Mouse (Mus musculus) ES-E14 (cell line): Measurements from ENCODE around the gene Dbnl. TPM values are rescaled to one million over a fixed set of nuclear protein-coding genes. Genes with fewer than 3 reads are reported as not detected.

Experiments used
- DNase-seq: peaks from one replicate; pipeline ENCODE4 v3.0.0-alpha.2; 2013; ENCODE audit warnings: low read depth, low spot score
- H3K27ac ChIP-seq: 2 replicates; pipeline ENCODE4 v1.5.1; 2012; ENCODE audit warnings: low read depth, mild to moderate bottlenecking, low read length, moderate library complexity, mixed read lengths; ENCODE audit not compliant: poor library complexity, insufficient read depth, severe bottlenecking
- H3K36me3 ChIP-seq: 2 replicates; pipeline ENCODE4 v1.6.1; 2012; ENCODE audit warnings: mild to moderate bottlenecking, low read length, moderate library complexity, mixed read lengths; ENCODE audit not compliant: control insufficient read depth, poor library complexity, insufficient read depth, severe bottlenecking
- H3K4me1 ChIP-seq, 2 experiments: fragments of 150-350 bp in 1 of 2; sonication (generic) in 1 of 2; 2 replicates each; pipeline ENCODE4 v1.6.1; 2012; ENCODE audit warnings: low read length in 2 of 2, mild to moderate bottlenecking in 1 of 2, mixed read lengths in 1 of 2; ENCODE audit not compliant: control insufficient read depth in 2 of 2, insufficient read depth in 2 of 2, poor library complexity in 1 of 2
- H3K4me3 ChIP-seq, 2 experiments: fragments of 150-350 bp in 1 of 2; sonication (generic) in 1 of 2; 2 replicates each; pipeline ENCODE4 v1.5.1; 2012; ENCODE audit warnings: low read length in 2 of 2, low read depth in 1 of 2, mild to moderate bottlenecking in 1 of 2, mixed read lengths in 1 of 2; ENCODE audit not compliant: insufficient read depth in 1 of 2, poor library complexity in 1 of 2, severe bottlenecking in 1 of 2
- H3K9ac ChIP-seq: 2 replicates; pipeline ENCODE4 v1.6.1; 2012; ENCODE audit warnings: low read depth, mild to moderate bottlenecking, low read length, mixed read lengths; ENCODE audit not compliant: poor library complexity, insufficient read depth, severe bottlenecking
- H3K9me3 ChIP-seq: fragments of 150-350 bp; sonication (generic); 2 replicates; pipeline ENCODE4 v1.6.1; 2012; ENCODE audit warnings: low read depth, mild to moderate bottlenecking, low read length; ENCODE audit not compliant: control insufficient read depth, insufficient read depth
- CHD2 ChIP-seq: IDR thresholded peaks from 2 replicates; pipeline ENCODE4 v1.6.1; 2014; ENCODE audit warnings: mild to moderate bottlenecking, low read depth, low read length, inconsistent platforms
- HCFC1 ChIP-seq: IDR thresholded peaks from 2 replicates; pipeline ENCODE4 v1.6.1; 2012; ENCODE audit warnings: low read length, inconsistent platforms, borderline replicate concordance; ENCODE audit not compliant: insufficient read depth
- MAFK ChIP-seq: IDR thresholded peaks from 2 replicates; pipeline ENCODE4 v1.6.1; 2014; ENCODE audit warnings: mild to moderate bottlenecking, low read depth, low read length, inconsistent platforms; ENCODE audit not compliant: insufficient read depth
- ZC3H11A ChIP-seq: IDR thresholded peaks from 2 replicates; pipeline ENCODE4 v1.6.1; 2012; ENCODE audit warnings: low read depth, mild to moderate bottlenecking, inconsistent platforms, low read length, borderline replicate concordance
- ZNF384 ChIP-seq: IDR thresholded peaks from 2 replicates; pipeline ENCODE4 v1.6.1; 2012; ENCODE audit warnings: low read depth, low read length, inconsistent platforms
- in situ Hi-C, 2 experiments: fragments of 600-800 bp; cut with MboI; formaldehyde crosslinking; loops; one replicate each; pipeline ENCODE4 v1.15.1; 2025; ENCODE audit warnings: low sequenced_read_pairs in 2 of 2, inconsistent platforms in 1 of 2; ENCODE audit not compliant: unreplicated experiment in 2 of 2
- total RNA-seq: library from RNA; depleted of rRNA; stranded (reverse); fragments of 300-350 nt; gene quantifications from 2 replicates; pipeline ENCODE4 v1.2.3, GENCODE M21; 2012

Dbnl gene
- total RNA-seq, 1 experiment, result 48.7 TPM

GRCm38 (mm10) chr11:5840346-5840745 is 52.1 kb downstream of the Dbnl start:
- peaks cover under 1% of the 10 kb centered on the region; the same call in 1 of the 2 replicates for H3K36me3 ChIP-seq
- H3K9ac ChIP-seq, result no peak overlapping the region
- TF ChIP-seq HCFC1, result no peak
- no peak for TF ChIP-seq ZNF384
- TF ChIP-seq ZC3H11A, result no peak
- TF ChIP-seq MAFK, result no peak
- TF ChIP-seq CHD2, result no peak
- H3K4me3 ChIP-seq, result no peak overlapping the region
- no peak overlapping the region for H3K27ac ChIP-seq
- peaks cover 4% of the 10 kb centered on the region for H3K9me3 ChIP-seq
- H3K4me1 ChIP-seq, result peaks cover 0 to 8% of the 10 kb centered on the region in 2 experiments; a peak in 1 of 4 replicates
- in situ Hi-C loops, result no loop called here
- DNase-seq, result no peak

GRCm38 (mm10) chr11:5841751-5842150 is 53.5 kb downstream of the Dbnl start:
- Histone ChIP-seq H3K36me3 (no peaks in the 10 kb centered on the region), H3K9ac (no peak overlapping the region), H3K4me1 (peaks cover 0 to 2% of the 10 kb centered on the region in 2 experiments; a peak in 1 of 4 replicates), H3K4me3 (no peak overlapping the region), H3K9me3 (peaks cover 4% of the 10 kb centered on the region), H3K27ac (no peak overlapping the region)
- in situ Hi-C loops, result no loop called here
- DNase-seq, result no peak
- TF ChIP-seq ZC3H11A (no peak), CHD2 (no peak), ZNF384 (no peak), MAFK (no peak), HCFC1 (no peak)

GRCm38 (mm10) chr11:5843131-5843530 is 54.8 kb downstream of the Dbnl start:
- in situ Hi-C loops, result no loop called here
- DNase-seq, result no peak
- Histone ChIP-seq H3K4me1 (peaks cover 0 to 2% of the 10 kb centered on the region in 2 experiments; a peak in 1 of 4 replicates), H3K9me3 (peaks cover 4% of the 10 kb centered on the region), H3K9ac (no peak overlapping the region), H3K4me3 (no peak overlapping the region), H3K36me3 (no peaks in the 10 kb centered on the region), H3K27ac (no peak overlapping the region)
- TF ChIP-seq ZNF384 (no peak), CHD2 (no peak), HCFC1 (no peak), MAFK (no peak), ZC3H11A (no peak)

- no peak overlapping the region for H3K9ac ChIP-seq
- peaks cover under 1% of the 10 kb centered on the region; the same call in 1 of the 2 replicates for H3K9me3 ChIP-seq
- no peak for DNase-seq
- H3K36me3 ChIP-seq, result no peaks in the 10 kb centered on the region
- peaks cover 0 to 6% of the 10 kb centered on the region in 2 experiments; a peak in 2 of 4 replicates for H3K4me1 ChIP-seq
- H3K27ac ChIP-seq, result no peak overlapping the region
- no peak overlapping the region for H3K4me3 ChIP-seq
- TF ChIP-seq MAFK (no peak), ZNF384 (no peak), CHD2 (no peak), ZC3H11A (no peak), HCFC1 (no peak)
- in situ Hi-C loops, result no loop called here
These were observed 58.5 kb downstream of the Dbnl start for GRCm38 (mm10) chr11:5846639-5847345.
